Mouse (Mus musculus): ENCODE measurements around the gene Nuak1.

Nuak1 gene

GRCm38 (mm10) chr10:84405135-84405776 lies 35.1 kb downstream of the Nuak1 start:
- DNase-seq, result no peak

GRCm38 (mm10) chr10:84401907-84402371 lies 38.5 kb downstream of the Nuak1 start:
- DNase-seq, result no peak

- no peak for DNase-seq
These were observed 39.2 kb downstream of the Nuak1 start for GRCm38 (mm10) chr10:84401189-84401588.

- DNase-seq, result no peak
These were observed 40.2 kb downstream of the Nuak1 start for GRCm38 (mm10) chr10:84400037-84400681.

GRCm38 (mm10) chr10:84397276-84397675 lies 43.1 kb downstream of the Nuak1 start:
- no peak for DNase-seq

GRCm38 (mm10) chr10:84395885-84396659 lies 44.3 kb downstream of the Nuak1 start:
- DNase-seq, result no peak

- DNase-seq, result no peak
These were observed 45.1 kb downstream of the Nuak1 start for GRCm38 (mm10) chr10:84395259-84395658.

- no peak for DNase-seq
These were observed 46.5 kb downstream of the Nuak1 start for GRCm38 (mm10) chr10:84393881-84394280.

GRCm38 (mm10) chr10:84393405-84393804 lies 47.0 kb downstream of the Nuak1 start:
- DNase-seq, result no peak

GRCm38 (mm10) chr10:84392723-84393081 lies 47.7 kb downstream of the Nuak1 start:
- no peak for DNase-seq

GRCm38 (mm10) chr10:84392027-84392722 lies 48.2 kb downstream of the Nuak1 start:
- DNase-seq, result peak; percentile 26

- DNase-seq, result no peak
These were observed 50.7 kb downstream of the Nuak1 start for GRCm38 (mm10) chr10:84389707-84390106.

- no peak for DNase-seq
These were observed 51.8 kb downstream of the Nuak1 start for GRCm38 (mm10) chr10:84388357-84389141.

- DNase-seq, result no peak
These were observed 53.1 kb downstream of the Nuak1 start for GRCm38 (mm10) chr10:84387338-84387737.

GRCm38 (mm10) chr10:84386625-84387242 lies 53.7 kb downstream of the Nuak1 start:
- DNase-seq, result no peak

GRCm38 (mm10) chr10:84386214-84386613 lies 54.2 kb downstream of the Nuak1 start:
- no peak for DNase-seq

- no peak for DNase-seq
These were observed 55.6 kb downstream of the Nuak1 start for GRCm38 (mm10) chr10:84384761-84385160.

GRCm38 (mm10) chr10:84382900-84383883 lies 57.2 kb downstream of the Nuak1 start:
- DNase-seq, result peak; percentile 33

GRCm38 (mm10) chr10:84381276-84381798 lies 59.1 kb downstream of the Nuak1 start:
- no peak for DNase-seq

- DNase-seq, result no peak
These were observed 61.0 kb downstream of the Nuak1 start for GRCm38 (mm10) chr10:84379366-84379765.

Measured in liver (tissue).